Mouse (Mus musculus) brain, embryonic 14.5 days (tissue): ENCODE data around the gene Pde4b. TPM values are rescaled to one million over a fixed set of nuclear protein-coding genes. Genes with fewer than 3 reads are reported as not detected.

Experiments
- DNase-seq: peaks from one replicate; pipeline ENCODE4 v3.0.0-alpha.2; 2011; ENCODE audit warnings: low read depth
- CTCF ChIP-seq: fragments of 200-500 bp; IDR thresholded peaks from 2 replicates; pipeline ENCODE4 v1.5.1; 2012; ENCODE audit warnings: inconsistent platforms, mild to moderate bottlenecking, moderate library complexity, borderline replicate concordance; ENCODE audit not compliant: insufficient read depth, insufficient read length; ENCODE audit errors: extremely low read depth
- POLR2A ChIP-seq: fragments of 200-500 bp; IDR thresholded peaks from 2 replicates; pipeline ENCODE4 v1.6.1; 2012; ENCODE audit warnings: mild to moderate bottlenecking, inconsistent platforms, borderline replicate concordance; ENCODE audit not compliant: poor library complexity, insufficient read depth, insufficient read length, severe bottlenecking; ENCODE audit errors: extremely low read depth
- polyA plus RNA-seq: library from polyadenylated mRNA; depleted of rRNA; stranded (reverse); fragments of >200 nt; gene quantifications from 2 replicates; pipeline ENCODE4 v1.2.3, GENCODE M21; 2012

Gene Pde4b
- polyA plus RNA-seq, 1 experiment, result 35.0 TPM

DNA sequence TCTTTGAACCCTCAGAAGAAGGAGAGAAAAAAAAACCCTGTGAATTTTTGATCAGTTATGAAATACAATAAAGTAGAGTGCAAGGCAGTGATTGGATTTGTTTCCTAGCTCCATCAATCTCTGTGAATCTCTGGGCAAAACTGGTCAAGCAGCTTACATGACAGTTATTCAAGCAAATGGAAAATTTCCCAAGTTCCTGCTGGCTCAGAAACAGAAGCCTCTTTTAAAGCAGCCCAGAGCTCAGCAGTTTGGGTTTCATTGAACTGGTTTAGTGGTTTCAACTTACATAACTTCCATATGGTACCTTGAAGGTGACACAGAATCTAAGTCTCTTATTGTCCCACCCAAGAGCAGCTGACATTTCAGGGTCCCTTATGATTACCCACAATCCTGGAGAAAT lies 210.2 kb downstream of the Pde4b start:
- no peak for DNase-seq
- TF ChIP-seq CTCF (no peak), POLR2A (no peak)

DNA sequence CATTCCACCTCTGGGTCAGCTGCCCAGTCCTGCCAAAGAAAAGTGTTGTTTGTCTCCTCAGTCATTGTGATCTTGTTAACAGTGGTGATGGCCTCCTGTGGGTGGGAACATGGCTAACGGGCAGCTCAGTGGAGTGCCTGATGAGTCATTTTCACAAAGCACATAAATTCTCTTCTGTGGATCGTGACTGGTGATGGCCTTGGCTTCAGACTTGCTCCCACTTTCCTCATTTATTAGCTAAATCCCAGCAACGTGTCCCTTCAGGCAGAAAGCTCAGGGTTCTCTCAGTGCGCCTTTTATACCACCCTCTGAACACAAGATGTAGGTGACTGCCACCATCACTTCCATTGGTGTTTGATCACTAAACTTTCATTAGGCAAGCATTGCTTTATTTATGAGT lies 215.2 kb downstream of the Pde4b start:
- DNase-seq, result no peak
- TF ChIP-seq CTCF, result no peak
- TF ChIP-seq POLR2A, result no peak

DNA sequence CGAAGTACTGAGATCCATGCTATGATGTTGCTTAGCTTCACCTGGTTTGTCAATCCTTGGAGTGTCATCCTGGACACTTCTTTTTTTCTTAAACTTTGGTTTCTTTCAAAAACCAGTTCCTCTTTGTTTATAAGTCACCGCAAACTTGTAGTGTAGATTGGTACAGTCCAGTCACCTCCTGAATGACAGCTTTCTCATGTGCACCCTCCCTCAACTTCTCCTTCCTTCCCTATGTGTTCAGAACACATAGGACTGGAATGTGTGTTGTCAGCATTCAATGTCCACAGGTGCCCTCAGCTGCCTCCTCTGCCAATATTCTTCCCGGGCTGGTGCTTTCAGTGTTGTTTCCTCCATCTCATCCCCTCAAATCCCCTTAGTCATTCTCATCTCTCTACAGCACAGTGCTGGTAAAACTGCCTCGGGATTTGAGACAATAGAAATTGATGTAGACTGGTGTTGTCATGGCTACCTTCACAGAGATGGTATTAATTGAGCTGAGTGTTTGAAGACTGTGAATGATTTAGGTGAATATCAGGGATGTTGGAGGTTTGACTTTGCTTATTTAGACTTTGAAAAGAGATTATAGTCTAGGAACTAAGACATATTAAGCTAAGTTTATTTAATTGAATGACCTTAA lies 220.4 kb downstream of the Pde4b start:
- DNase-seq, result peak; percentile 49

DNA sequence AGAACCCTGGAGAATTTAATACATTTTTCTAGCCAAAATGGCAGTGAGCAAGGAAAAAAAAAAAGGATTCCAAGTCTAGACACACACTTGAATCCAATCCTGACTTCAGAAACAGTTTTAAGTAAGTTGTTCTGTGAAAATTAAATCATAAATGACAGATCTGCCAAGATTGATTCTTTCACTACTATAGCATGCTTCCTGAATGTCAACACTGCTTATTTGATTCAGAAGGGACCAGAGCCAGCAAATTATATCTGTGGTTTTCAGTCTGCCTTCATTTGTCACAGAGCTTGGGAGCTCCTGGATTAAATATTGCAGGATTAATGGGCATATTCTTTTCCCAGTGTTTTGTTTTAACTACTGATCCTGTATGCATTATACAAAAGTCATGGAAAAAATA lies 223.3 kb downstream of the Pde4b start:
- no peak for TF ChIP-seq CTCF
- TF ChIP-seq POLR2A, result no peak

More for the DNA sequence above, 220.4 kb downstream of the Pde4b start:
- TF ChIP-seq POLR2A (no peak), CTCF (no peak)

DNA sequence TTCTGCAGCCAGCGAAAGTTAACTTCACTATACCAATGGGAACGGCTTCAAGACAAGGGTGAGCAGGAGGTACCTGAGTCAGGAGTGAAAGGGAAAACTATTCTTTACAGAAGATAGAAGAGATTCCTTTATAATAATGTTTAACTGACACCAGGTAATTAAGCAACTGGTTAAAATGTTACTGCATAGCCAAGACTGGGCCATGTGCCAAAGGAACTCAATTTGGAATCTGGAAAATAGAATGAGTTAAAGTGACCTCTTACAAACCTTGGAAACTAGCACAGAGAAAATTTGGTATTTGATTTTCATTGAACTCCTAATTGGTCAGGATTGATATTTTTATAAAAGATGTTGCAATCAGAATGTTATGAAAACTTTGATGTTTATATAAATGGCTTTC lies 228.7 kb downstream of the Pde4b start:
- no peak for DNase-seq
- TF ChIP-seq POLR2A, result no peak
- no peak for TF ChIP-seq CTCF

More for the DNA sequence above, 223.3 kb downstream of the Pde4b start:
- DNase-seq, result peak; percentile 53

DNA sequence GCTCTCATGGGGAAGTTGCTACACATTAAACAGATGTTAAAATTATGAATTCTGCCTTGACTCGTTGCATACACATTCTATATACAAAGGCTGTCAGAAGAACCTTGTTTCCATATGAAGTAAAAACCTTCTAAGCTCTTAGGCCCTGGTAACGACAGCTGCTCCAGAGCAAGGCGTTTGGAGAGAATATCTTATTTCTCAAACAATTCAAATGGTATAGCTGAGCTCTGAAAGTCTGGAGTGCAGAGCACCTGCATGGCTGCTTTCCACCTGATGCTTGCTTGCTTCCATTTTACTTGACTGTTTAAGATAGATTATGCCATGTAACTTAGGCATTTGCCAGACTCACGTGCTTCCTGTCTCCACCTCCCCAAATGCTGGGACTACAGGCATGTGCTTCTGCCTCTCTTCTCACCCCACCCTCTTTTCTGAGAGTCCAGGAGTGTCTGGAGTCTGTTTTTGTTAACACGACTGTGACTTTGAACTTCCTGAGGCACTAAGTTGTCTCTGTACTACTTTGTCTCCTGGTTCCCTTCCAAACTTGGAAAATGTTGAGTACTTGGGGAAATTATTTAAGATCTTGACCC lies 229.4 kb downstream of the Pde4b start:
- no peak for TF ChIP-seq CTCF
- TF ChIP-seq POLR2A, result no peak
- no peak for DNase-seq

DNA sequence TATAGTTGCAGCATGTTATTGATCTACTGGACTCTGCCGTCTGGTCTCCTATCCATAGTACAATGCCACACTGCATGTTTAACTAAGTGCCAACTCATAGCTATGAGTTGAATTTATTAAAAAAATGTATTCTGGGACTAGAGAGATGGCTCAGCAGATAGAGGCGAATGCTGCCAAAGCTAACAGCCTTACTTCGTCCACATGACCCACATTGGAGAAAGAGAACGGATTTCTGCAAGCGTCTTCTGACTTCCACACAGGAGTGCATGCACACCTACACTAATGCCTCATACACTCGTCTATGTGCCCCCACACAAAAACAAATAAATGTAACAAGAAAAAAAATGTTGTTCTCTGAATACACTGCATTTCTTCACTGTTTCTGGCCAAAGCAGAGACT lies 231.3 kb downstream of the Pde4b start:
- no peak for DNase-seq
- TF ChIP-seq POLR2A (no peak), CTCF (no peak)

DNA sequence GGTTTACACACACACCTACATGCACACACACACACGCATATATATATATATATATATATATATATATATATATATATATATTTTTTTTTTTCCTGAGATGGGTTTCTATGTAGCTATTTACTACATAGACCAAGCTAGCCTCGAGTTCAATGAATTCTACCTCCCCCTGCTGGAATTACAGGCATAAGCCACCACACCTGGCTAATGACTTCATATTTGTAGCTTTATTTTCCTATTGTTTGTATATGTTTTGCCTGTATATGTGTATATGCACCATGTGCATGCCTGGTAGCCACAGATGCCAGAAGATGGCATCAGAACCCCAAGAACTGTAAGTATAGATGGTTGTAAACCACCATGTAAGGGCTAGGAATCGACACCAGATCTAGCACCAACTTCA lies 234.0 kb downstream of the Pde4b start:
- no peak for TF ChIP-seq CTCF
- no peak for TF ChIP-seq POLR2A
- no peak for DNase-seq

DNA sequence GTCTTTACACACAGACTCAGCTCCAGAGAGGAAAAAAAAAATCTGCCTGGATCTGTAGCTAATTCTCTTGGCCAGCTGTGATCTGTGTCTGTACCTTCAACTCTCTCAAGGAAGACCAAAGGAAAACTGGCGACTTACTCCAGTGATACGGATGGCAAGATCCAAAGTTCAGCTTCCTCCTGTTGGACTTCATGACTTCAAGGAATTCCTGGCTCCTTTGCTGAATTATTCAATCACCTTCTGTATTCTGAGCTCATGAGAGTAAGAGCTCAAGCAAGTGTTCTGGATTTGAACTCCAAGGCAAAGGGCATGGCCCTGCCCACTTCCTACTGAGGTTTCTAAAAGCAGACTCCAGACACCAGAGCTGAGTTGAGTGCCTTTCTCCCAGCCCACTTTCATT lies 245.0 kb downstream of the Pde4b start:
- no peak for TF ChIP-seq CTCF
- DNase-seq, result no peak

DNA sequence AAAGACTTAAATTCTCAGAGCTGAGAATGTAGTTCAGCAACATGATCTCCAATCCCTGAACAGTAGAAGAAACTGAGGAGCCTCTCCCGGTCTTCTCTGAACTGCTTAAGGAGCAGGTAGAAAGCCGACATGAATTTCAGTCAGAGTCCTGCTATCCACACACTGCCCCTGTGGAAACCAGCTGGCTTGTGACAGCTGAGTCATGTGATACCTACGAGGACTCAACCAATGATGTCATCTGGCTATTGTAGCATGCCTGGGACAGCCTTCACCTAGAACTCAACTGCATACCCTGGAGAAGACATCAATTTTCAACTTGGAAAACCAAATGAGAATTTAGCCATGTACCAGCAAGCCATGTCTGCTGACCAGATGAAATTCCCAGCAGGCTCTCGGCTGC lies 245.5 kb downstream of the Pde4b start:
- no peak for TF ChIP-seq CTCF
- no peak for TF ChIP-seq POLR2A
- DNase-seq, result no peak

DNA sequence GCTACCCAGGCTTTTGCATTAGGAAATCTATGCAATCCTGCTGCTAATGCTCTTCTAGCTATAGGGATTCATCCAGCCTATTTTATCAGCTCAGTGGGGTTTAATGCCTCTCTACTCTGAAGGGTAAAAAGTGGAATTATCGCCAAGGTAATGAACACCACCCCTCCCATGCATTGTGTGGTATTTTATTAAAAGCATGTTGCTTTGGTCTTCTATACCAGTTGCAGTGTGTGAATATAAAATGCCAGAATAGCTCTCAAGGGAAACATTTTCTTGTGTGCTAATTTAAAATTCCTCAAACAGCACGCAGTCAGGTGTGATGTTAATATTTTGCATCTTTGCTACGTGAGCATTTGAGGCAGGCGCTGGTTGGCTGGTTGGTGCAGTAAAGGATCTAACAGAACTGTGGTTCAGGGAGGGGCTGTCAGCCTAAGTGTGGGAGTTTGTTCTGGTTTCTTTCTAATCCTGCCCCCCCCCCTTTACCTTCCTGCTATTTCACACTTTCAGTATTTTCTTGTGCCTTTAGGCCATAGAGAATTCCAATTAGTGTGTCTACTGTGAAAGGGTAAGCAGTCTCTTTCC lies 259.7 kb downstream of the Pde4b start:
- TF ChIP-seq CTCF (no peak), POLR2A (no peak)
- peak; percentile 59 for DNase-seq
